Mouse (Mus musculus) spleen, adult 2 months (tissue): Measurements from ENCODE around the gene Crygb. TPM values are rescaled to one million over a fixed set of nuclear protein-coding genes. Genes with fewer than 3 reads are reported as not detected.

ENCODE experiments used
- DNase-seq, 2 experiments: peaks; one replicate each; pipeline versions ENCODE4 v3.0.0 to v3.0.0-alpha.2; 2012 to 2021; ENCODE audit warnings: low spot score in 2 of 2, low read depth in 1 of 2
- H3K27ac ChIP-seq: fragments of 200-500 bp; 2 replicates; pipeline ENCODE4 v1.5.1; 2012; ENCODE audit warnings: low read length, inconsistent platforms; ENCODE audit not compliant: insufficient read depth
- H3K27me3 ChIP-seq: fragments of 200-500 bp; 2 replicates; pipeline ENCODE4 v1.6.1; 2012; ENCODE audit warnings: mild to moderate bottlenecking, moderate library complexity, low read length, inconsistent platforms; ENCODE audit not compliant: control insufficient read depth, insufficient read depth
- H3K36me3 ChIP-seq: fragments of 200-500 bp; 2 replicates; pipeline ENCODE4 v1.6.1; 2012; ENCODE audit warnings: mild to moderate bottlenecking, low read length, inconsistent platforms; ENCODE audit not compliant: control insufficient read depth, insufficient read depth
- H3K4me1 ChIP-seq: fragments of 200-500 bp; 2 replicates; pipeline ENCODE4 v1.6.1; 2011; ENCODE audit warnings: inconsistent platforms; ENCODE audit not compliant: control insufficient read depth, insufficient read depth, insufficient read length
- H3K4me3 ChIP-seq: fragments of 200-500 bp; 2 replicates; pipeline ENCODE4 v1.5.1; 2011; ENCODE audit warnings: mild to moderate bottlenecking, inconsistent platforms; ENCODE audit not compliant: insufficient read depth, insufficient read length; ENCODE audit errors: extremely low read depth
- CTCF ChIP-seq: fragments of 200-500 bp; IDR thresholded peaks from 2 replicates; pipeline ENCODE4 v1.5.1; 2011; ENCODE audit warnings: mild to moderate bottlenecking, inconsistent platforms; ENCODE audit not compliant: insufficient read depth, insufficient read length, insufficient replicate concordance; ENCODE audit errors: extremely low read depth
- POLR2A ChIP-seq: fragments of 200-500 bp; IDR thresholded peaks from 2 replicates; pipeline ENCODE4 v1.6.1; 2011; ENCODE audit warnings: low read depth, low read length, inconsistent platforms
- WGBS: fragments of 180-500 bp; shearing (Covaris S2); methylation state at CpG from one replicate; pipeline ENCODE4 v1.1.7; 2018; 5-methylcytosine and 5-hydroxymethylcytosine counted together
- polyA plus RNA-seq: library from polyadenylated mRNA; depleted of rRNA; stranded (reverse); fragments of >200 nt; gene quantifications from 2 replicates; pipeline ENCODE4 v1.2.3, GENCODE M21; 2012; rRNA removed

Crygb gene
- not detected in 2 replicates for polyA plus RNA-seq

GRCm38 (mm10) chr1:65082188-65082587, at the start of gene Crygb:
TSS of gene Crygb (minus strand) at chr1:65082288.
- no peak for DNase-seq
- Histone ChIP-seq H3K4me3 (no peak within 1 kb of the TSS), H3K27ac (no peak within 1 kb of the TSS), H3K36me3 (no peaks in the 10 kb centered on the region), H3K4me1 (no peaks in the 10 kb centered on the region), H3K27me3 (no peaks in the 10 kb centered on the region)
- TF ChIP-seq CTCF (no peak), POLR2A (no peak)
- WGBS = 51% methylated on average over 7 of the region's 7 CpGs

- no peak for TF ChIP-seq POLR2A
- TF ChIP-seq CTCF = no peak
- no peak for DNase-seq
- 95% methylated on average over 1 of the region's 1 CpGs for WGBS
- no peak overlapping the region for H3K4me3 ChIP-seq
- H3K36me3 ChIP-seq = no peaks in the 10 kb centered on the region
- no peak overlapping the region for H3K27ac ChIP-seq
- H3K27me3 ChIP-seq = no peaks in the 10 kb centered on the region
- no peaks in the 10 kb centered on the region for H3K4me1 ChIP-seq
Measured at GRCm38 (mm10) chr1:65131671-65132070, 49.6 kb upstream of the Crygb start.

- Histone ChIP-seq H3K27me3 (no peaks in the 10 kb centered on the region), H3K4me3 (no peak overlapping the region), H3K27ac (no peak overlapping the region), H3K36me3 (no peaks in the 10 kb centered on the region), H3K4me1 (no peaks in the 10 kb centered on the region)
- no peak for DNase-seq
- TF ChIP-seq POLR2A = no peak
- TF ChIP-seq CTCF = no peak
- 82% methylated on average over 3 of the region's 3 CpGs for WGBS
Measured at GRCm38 (mm10) chr1:65130226-65130625, 48.1 kb upstream of the Crygb start.

GRCm38 (mm10) chr1:65129634-65130180, 47.6 kb upstream of the Crygb start:
- Histone ChIP-seq H3K4me1 (no peaks in the 10 kb centered on the region), H3K4me3 (no peak overlapping the region), H3K27me3 (no peaks in the 10 kb centered on the region), H3K27ac (no peak overlapping the region), H3K36me3 (no peaks in the 10 kb centered on the region)
- DNase-seq = no peak
- TF ChIP-seq POLR2A (no peak), CTCF (no peak)
- WGBS = 78% methylated on average over 3 of the region's 3 CpGs

- no peak within 1 kb of the TSS for H3K4me3 ChIP-seq
Measured at GRCm38 (mm10) chr1:65122574-65123372, 40.7 kb upstream of the Crygb start, which contains the start of gene D630023F18Rik. TSS of gene D630023F18Rik (minus strand) at chr1:65123214.

GRCm38 (mm10) chr1:65119438-65119837, 37.4 kb upstream of the Crygb start, which contains the start of gene Gm28845:
TSS of gene Gm28845 (minus strand) at chr1:65119558.
- Histone ChIP-seq H3K4me3 (no peak within 1 kb of the TSS), H3K36me3 (no peaks in the 10 kb centered on the region), H3K4me1 (no peaks in the 10 kb centered on the region), H3K27me3 (no peaks in the 10 kb centered on the region), H3K27ac (no peak within 1 kb of the TSS)
- DNase-seq = no peak
- WGBS = 83% methylated on average over 1 of the region's 1 CpGs
- TF ChIP-seq CTCF (no peak), POLR2A (no peak)

More at GRCm38 (mm10) chr1:65122574-65123372, 40.7 kb upstream of the Crygb start, which contains the start of gene D630023F18Rik:
- 44% methylated on average over 9 of the region's 9 CpGs for WGBS
- no peaks in the 10 kb centered on the region for H3K27me3 ChIP-seq
- H3K36me3 ChIP-seq = no peaks in the 10 kb centered on the region
- no peak for DNase-seq
- H3K4me1 ChIP-seq = no peaks in the 10 kb centered on the region
- no peak within 1 kb of the TSS for H3K27ac ChIP-seq
- no peak for TF ChIP-seq CTCF
- no peak for TF ChIP-seq POLR2A
